Mouse (Mus musculus) kidney, postnatal 0 days (tissue): ENCODE data around the gene Arhgap24. TPM values are rescaled to one million over a fixed set of nuclear protein-coding genes. Genes with fewer than 3 reads are reported as not detected.

Experiments
- ATAC-seq: fragments of 200-750 bp; cut with Nextera tagmentation; replicated peaks from 2 replicates; pipeline ENCODE4 v1.8.0; 2017; ENCODE audit warnings: low read depth, moderate number of reproducible peaks, moderate TSS enrichment, moderate library complexity; ENCODE audit not compliant: low FRiP score
- DNase-seq: peaks from one replicate; pipeline ENCODE4 v3.0.0-alpha.2; 2016; ENCODE audit warnings: low spot score
- H3K27ac ChIP-seq: fragments of 300-500 bp; sonication (generic); 2 replicates; pipeline ENCODE4 v1.5.1; 2014; ENCODE audit warnings: mild to moderate bottlenecking
- H3K27me3 ChIP-seq: fragments of 300-500 bp; sonication (generic); 2 replicates; pipeline ENCODE4 v1.6.1; 2014; ENCODE audit warnings: low read length, mixed read lengths; ENCODE audit not compliant: insufficient read depth
- H3K36me3 ChIP-seq: fragments of 300-500 bp; sonication (generic); 2 replicates; pipeline ENCODE4 v1.6.1; 2014; ENCODE audit warnings: low read length, mixed read lengths; ENCODE audit not compliant: insufficient read depth
- H3K4me1 ChIP-seq: fragments of 300-500 bp; sonication (generic); replicated peaks from 2 replicates; pipeline ENCODE4 v1.6.1; 2014; ENCODE audit warnings: antibody characterized with exemption, low read length, mixed read lengths; ENCODE audit not compliant: insufficient read depth
- H3K4me2 ChIP-seq: fragments of 300-500 bp; sonication (generic); 2 replicates; pipeline ENCODE4 v1.6.1; 2014; ENCODE audit warnings: mild to moderate bottlenecking, low read length, moderate library complexity, mixed read lengths
- H3K4me3 ChIP-seq: fragments of 300-500 bp; sonication (generic); replicated peaks from 2 replicates; pipeline ENCODE4 v1.5.1; 2014; ENCODE audit warnings: low read depth, low read length
- H3K9ac ChIP-seq: fragments of 300-500 bp; sonication (generic); 2 replicates; pipeline ENCODE4 v1.6.1; 2014; ENCODE audit warnings: low read depth, low read length
- H3K9me3 ChIP-seq: fragments of 300-500 bp; sonication (generic); replicated peaks from 2 replicates; pipeline ENCODE4 v1.6.1; 2016; ENCODE audit warnings: low read length, inconsistent platforms, mixed read lengths
- CTCF ChIP-seq: IDR thresholded peaks from 2 replicates; pipeline ENCODE4 v1.5.1; 2016; ENCODE audit warnings: antibody characterized with exemption, low read depth, mild to moderate bottlenecking, moderate library complexity
- WGBS: fragments of 180-500 bp; shearing (Covaris S2); extraction: QIAGEN DNeasy Blood & Tissue Kit; methylation state at CpG from one replicate; pipeline ENCODE4 v1.1.7; 2014; 5-methylcytosine and 5-hydroxymethylcytosine counted together
- polyA plus RNA-seq: library from polyadenylated mRNA; unstranded; fragments of >200 nt; fragmentation: Nextera tagmentation; extraction: Ambion mirVana; gene quantifications from 2 replicates; pipeline ENCODE4 v1.2.1, GENCODE M21; 2015

The Arhgap24 gene
- polyA plus RNA-seq, 1 experiment from 2014 or later = 99.9 TPM

DNA sequence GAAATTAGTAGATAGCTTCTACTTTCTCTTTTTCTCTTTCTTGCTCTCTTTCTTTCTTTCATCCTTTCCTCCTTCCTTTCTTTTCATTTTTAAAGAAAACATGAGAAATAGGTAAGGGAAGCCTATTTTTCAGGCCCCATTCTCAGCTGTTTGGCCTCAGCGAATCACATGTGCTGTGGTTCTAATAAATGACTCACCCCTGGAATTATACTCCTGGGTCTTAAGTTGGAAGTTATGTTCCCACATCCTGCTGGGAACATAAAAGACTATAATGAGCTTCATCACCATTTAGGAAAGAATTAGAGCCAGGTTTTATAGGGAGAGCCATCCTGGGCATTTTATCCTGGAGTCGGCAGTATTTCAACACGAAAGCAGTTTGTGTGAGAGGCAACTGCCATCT, 12.9 kb upstream of the Arhgap24 start:
- WGBS = 90% methylated on average over 3 of the region's 3 CpGs
- no peaks in the 10 kb centered on the region for H3K9me3 ChIP-seq
- no peak for TF ChIP-seq CTCF

DNA sequence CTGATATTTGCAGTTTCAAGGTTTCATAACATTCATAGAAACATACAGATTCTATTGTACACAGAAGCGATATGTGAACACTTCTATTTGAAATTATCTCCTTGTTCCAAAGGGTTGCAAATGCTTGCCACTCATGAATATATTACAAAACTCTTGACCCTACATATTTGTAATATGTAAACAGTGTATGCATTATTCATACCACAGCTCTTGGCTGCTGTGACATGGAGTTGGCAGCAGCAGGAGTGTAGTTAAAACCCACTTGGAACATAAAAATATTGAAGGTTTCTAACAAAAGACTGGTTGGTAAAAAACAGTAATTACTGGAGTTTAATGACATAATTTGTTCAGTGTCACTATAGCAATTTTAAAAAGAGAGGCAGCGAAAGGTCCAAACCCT, 10.9 kb upstream of the Arhgap24 start:
- WGBS = 89% methylated on average over 2 of the region's 2 CpGs
- Histone ChIP-seq H3K27ac (no peak overlapping the region), H3K9me3 (no peaks in the 10 kb centered on the region), H3K4me3 (no peak overlapping the region), H3K4me1 (no peaks in the 10 kb centered on the region), H3K4me2 (no peak overlapping the region), H3K27me3 (no peaks in the 10 kb centered on the region), H3K9ac (no peak overlapping the region), H3K36me3 (no peaks in the 10 kb centered on the region)
- TF ChIP-seq CTCF = no peak
- ATAC-seq = no peak
- DNase-seq = no peak

More for the DNA sequence above, 12.9 kb upstream of the Arhgap24 start:
- no peaks in the 10 kb centered on the region for H3K36me3 ChIP-seq
- no peak overlapping the region for H3K27ac ChIP-seq
- H3K4me3 ChIP-seq = no peak overlapping the region
- H3K9ac ChIP-seq = no peak overlapping the region
- H3K4me1 ChIP-seq = no peaks in the 10 kb centered on the region
- DNase-seq (no peak), ATAC-seq (no peak)
- H3K4me2 ChIP-seq = no peak overlapping the region
- no peaks in the 10 kb centered on the region for H3K27me3 ChIP-seq

DNA sequence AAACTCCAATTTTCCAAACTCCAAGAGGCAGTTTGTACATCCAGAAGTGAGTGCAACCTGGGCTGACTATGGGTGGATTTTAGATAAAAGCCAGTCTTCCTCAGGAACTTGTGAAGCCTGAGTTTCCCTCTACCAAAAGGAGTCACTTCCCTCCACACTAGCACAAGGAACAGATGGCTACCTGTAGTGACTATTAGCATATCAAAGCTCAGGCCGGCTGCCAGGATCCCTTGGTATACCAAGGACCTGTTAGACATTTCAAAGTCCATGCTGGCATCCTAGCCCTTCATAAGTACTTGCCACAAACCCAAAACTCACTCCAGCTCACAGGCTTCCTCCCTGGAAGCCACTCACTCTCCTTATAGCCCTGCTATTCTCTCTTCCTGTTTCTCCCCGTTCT, 3.1 kb upstream of the Arhgap24 start:
- Histone ChIP-seq H3K27ac (no peak overlapping the region), H3K4me3 (no peak overlapping the region), H3K27me3 (no peaks in the 10 kb centered on the region), H3K36me3 (no peaks in the 10 kb centered on the region), H3K4me2 (no peak overlapping the region), H3K9me3 (no peaks in the 10 kb centered on the region), H3K4me1 (no peaks in the 10 kb centered on the region; the same call in 1 of the 2 replicates), H3K9ac (no peak overlapping the region)
- DNase-seq (no peak), ATAC-seq (no peak)
- 5% methylated on average over 2 of the region's 2 CpGs for WGBS
- no peak for TF ChIP-seq CTCF

DNA sequence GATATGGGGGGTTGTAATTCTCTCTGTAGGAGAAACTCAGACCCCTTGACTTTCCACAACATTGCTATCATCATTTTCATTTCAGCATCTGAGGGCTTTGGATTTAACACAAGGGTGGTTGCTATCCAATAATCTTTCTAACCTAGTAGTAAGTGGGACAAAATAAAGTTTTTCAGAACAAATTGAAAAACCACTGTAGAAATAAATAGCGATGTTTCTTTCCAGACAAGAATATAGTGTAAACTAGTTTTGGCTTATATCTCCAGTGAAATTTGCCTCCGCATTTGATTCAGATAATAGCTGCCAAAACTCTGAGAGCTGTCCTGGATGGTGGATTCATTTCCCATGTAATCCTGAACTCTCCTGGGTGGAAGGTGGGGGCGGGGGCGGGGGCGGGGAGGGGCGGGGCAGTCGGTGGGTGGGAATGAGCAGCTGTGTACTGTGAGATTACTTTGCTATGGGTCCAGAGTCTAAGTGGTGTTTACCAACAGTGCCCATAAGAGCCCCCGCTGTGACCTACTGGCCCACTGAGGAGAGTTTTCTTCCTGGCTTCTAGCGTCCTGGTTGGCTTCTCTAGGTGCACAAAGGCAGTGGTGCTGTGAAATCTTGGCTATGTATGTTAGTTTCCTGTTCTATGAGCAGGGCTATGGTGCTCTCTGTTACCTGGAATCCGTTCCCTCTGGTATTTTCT, 2.2 kb downstream of the Arhgap24 start:
- no peaks in the 10 kb centered on the region; the same call in 1 of the 2 replicates for H3K9me3 ChIP-seq
- ATAC-seq (no peak), DNase-seq (no peak)
- no peak for TF ChIP-seq CTCF
- H3K4me3 ChIP-seq = no peak overlapping the region
- H3K4me1 ChIP-seq = no peaks in the 10 kb centered on the region; the same call in 1 of the 2 replicates
- WGBS = 32% methylated on average over 10 of the region's 10 CpGs
- H3K27me3 ChIP-seq = no peaks in the 10 kb centered on the region
- no peak overlapping the region for H3K9ac ChIP-seq
- H3K27ac ChIP-seq = no peak overlapping the region
- H3K36me3 ChIP-seq = no peaks in the 10 kb centered on the region
- no peak overlapping the region for H3K4me2 ChIP-seq

DNA sequence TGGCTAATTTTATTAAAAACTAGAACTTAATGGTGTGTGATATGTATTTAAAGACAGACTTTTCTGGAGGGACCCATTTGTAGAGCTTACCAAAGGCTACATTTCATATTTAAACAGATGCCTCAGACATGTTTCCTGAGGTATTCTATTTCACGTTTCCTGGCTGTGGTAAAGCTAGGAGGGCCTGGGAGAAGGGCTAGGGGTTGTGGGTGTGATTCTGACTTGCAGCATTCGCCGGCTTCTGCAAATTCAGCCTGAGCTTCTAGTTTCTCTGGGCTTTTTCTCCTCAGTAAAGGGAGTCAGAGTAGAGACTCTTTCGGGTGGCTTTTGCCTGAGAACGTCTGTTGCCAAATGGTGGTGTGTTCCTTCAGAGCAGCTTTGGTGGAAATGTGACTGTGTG, 10.4 kb downstream of the Arhgap24 start:
- H3K4me1 ChIP-seq = no peaks in the 10 kb centered on the region
- H3K9ac ChIP-seq = no peak overlapping the region
- DNase-seq (no peak), ATAC-seq (no peak)
- no peak overlapping the region for H3K4me2 ChIP-seq
- no peaks in the 10 kb centered on the region; the same call in 1 of the 2 replicates for H3K9me3 ChIP-seq
- H3K27ac ChIP-seq = no peak overlapping the region
- no peaks in the 10 kb centered on the region for H3K27me3 ChIP-seq
- H3K36me3 ChIP-seq = no peaks in the 10 kb centered on the region
- WGBS = 67% methylated on average over 5 of the region's 5 CpGs
- H3K4me3 ChIP-seq = no peak overlapping the region
- no peak for TF ChIP-seq CTCF

DNA sequence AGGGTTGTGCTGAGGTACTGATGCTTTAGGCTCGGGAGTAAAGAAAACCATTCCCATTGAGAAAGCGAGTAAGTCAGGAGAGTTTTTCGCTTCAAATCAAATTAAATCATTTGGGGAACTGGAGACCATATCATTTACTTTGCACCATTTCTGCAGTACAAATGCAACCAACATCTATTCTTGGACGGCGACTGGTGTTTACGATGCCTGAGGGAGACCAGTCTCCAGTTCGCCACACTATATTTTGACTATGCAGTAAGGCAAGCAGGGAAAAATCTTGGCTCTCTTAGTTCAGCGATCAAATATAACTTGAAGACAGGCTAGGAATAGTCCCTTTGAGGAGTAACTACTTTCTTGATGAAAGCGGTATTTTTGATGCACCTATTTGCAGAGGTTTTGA, 11.0 kb downstream of the Arhgap24 start:
- Histone ChIP-seq H3K4me3 (no peak overlapping the region), H3K9me3 (no peaks in the 10 kb centered on the region; the same call in 1 of the 2 replicates), H3K36me3 (no peaks in the 10 kb centered on the region), H3K9ac (no peak overlapping the region), H3K27me3 (no peaks in the 10 kb centered on the region), H3K4me2 (no peak overlapping the region), H3K4me1 (no peaks in the 10 kb centered on the region), H3K27ac (no peak overlapping the region)
- DNase-seq = no peak
- no peak for TF ChIP-seq CTCF
- 76% methylated on average over 9 of the region's 9 CpGs for WGBS
- no peak for ATAC-seq

DNA sequence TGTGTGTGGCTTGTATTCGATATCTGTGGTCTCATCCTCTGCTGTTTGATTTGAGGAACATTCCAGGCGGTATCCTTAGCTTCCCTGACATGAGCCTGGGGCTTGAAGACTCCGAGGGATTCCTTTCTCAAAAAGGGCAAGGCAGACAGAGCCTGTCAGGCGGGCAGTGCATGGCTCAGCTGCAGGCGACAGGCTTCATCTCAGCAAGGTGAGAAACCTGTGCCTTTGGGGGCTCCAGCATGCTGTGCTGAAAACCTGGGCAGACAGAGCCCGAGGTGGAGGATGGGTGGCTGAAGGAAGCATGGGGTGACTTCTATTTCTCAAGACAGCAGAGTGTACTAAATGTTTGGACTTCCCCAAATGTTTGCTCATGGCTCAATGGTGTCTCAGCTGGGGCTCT, 13.6 kb downstream of the Arhgap24 start:
- no peak for TF ChIP-seq CTCF
- ATAC-seq = no peak
- 62% methylated on average over 6 of the region's 6 CpGs for WGBS
- Histone ChIP-seq H3K4me3 (no peak overlapping the region), H3K9me3 (no peaks in the 10 kb centered on the region), H3K36me3 (no peaks in the 10 kb centered on the region), H3K9ac (no peak overlapping the region), H3K4me2 (no peak overlapping the region), H3K4me1 (no peaks in the 10 kb centered on the region), H3K27me3 (no peaks in the 10 kb centered on the region), H3K27ac (no peak overlapping the region)
- no peak for DNase-seq
